Mouse (Mus musculus) embryo, embryonic 10.5 days (tissue): ENCODE measurements around the gene Gm20379.
A peak's percentile ranks its signal among the peaks of the same experiment; 100 is the strongest.

ENCODE experiments used
- DNase-seq: peaks from one replicate; pipeline ENCODE4 v3.0.0-alpha.2; 2015; ENCODE audit warnings: low spot score

The Gm20379 gene

GRCm38 (mm10) chr13:92305680-92306079 lies at the start of gene Gm20379:
Gm20379 (plus strand) TSS chr13:92305980.
- no peak for DNase-seq

- DNase-seq = no peak
Measured at GRCm38 (mm10) chr13:92261329-92261728, 44.5 kb upstream of the Gm20379 start.

- DNase-seq = no peak
Measured at GRCm38 (mm10) chr13:92263566-92263965, 42.2 kb upstream of the Gm20379 start.

DNA sequence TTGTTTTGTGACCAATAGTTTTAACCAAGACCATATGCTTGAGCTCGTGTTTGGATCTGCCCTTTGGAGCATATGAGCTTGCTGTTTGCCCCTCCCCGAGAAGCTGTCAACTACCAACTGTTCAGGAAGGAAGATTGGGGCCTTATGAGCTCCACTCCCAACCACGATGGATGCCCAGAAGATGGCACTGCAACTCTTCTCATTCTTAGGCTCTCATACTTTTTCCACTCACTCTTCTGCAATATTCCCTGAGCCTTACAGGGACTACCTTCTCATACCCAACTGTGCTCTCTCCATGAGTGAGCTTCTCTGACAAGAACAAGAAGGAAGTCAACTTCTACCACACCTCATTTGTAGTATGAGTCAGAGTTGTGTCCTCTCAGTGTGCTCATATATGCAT lies 38.7 kb upstream of the Gm20379 start:
- no peak for DNase-seq

GRCm38 (mm10) chr13:92274274-92275198 lies 31.2 kb upstream of the Gm20379 start:
- DNase-seq = no peak

GRCm38 (mm10) chr13:92275292-92275691 lies 30.5 kb upstream of the Gm20379 start:
- DNase-seq = no peak

GRCm38 (mm10) chr13:92277027-92277426 lies 28.8 kb upstream of the Gm20379 start:
- DNase-seq = no peak

GRCm38 (mm10) chr13:92291605-92292004 lies 14.2 kb upstream of the Gm20379 start:
- no peak for DNase-seq

GRCm38 (mm10) chr13:92293883-92294282 lies 11.9 kb upstream of the Gm20379 start:
- no peak for DNase-seq

DNA sequence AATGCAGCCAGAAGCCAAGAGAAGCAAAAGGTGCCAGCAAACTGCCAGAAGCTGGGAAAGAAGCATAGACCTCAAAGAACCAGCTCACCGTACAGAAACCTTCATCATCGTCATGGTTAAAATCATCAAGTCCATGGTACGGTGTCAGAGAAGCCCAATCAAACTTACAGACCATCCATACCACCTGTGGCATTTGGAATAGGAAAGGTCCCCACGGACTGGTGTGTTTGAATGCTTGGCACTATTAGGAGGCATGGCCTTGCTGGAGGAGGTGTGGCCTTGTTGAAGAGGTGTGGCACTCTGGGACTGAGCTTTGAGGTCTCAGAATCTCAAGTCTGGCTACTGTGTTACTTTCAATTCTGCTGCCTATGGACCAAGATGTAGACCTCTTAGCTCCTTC lies 9.3 kb upstream of the Gm20379 start:
- no peak for DNase-seq

GRCm38 (mm10) chr13:92297021-92297420 lies 8.8 kb upstream of the Gm20379 start:
- no peak for DNase-seq

- no peak for DNase-seq
Measured at GRCm38 (mm10) chr13:92299522-92299921, 6.3 kb upstream of the Gm20379 start.

DNA sequence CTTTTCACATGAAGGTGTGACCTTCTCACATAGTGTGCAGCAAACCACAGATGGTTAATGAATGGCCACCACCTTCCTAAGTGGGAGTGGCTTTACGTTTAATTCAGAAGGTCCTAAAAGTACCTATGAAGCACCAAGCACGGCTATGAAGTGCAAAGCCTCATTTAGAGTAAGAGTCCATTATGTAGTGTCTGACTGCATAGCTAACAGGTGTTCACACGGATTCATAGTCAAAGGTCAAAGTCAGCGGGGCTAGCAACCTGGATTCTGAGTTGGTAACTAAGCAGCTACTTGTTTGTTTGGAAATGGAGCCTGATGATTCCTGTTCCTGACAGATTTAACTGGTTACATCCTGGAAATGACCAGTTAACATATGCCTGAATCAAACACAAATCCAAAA lies 4.0 kb upstream of the Gm20379 start:
- DNase-seq = peak; percentile 10

DNA sequence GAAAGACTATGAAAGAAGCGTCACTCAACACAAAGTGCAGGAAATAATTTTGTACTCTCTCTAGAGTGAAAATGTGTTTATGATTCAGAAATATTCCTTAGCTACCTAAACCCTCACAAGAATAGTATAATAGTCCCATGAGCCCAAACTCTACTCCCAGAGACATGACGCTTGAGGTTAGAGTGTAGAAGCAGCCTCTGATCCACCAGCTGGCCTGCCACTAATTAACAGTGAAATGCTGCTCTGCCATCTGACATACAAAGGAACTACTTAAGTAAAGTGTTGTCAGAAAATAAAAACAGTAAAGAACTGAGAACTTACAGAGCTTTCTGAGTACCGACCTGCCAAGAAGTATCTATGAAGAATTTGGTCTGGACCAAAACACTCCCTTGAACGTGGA lies 3.3 kb upstream of the Gm20379 start:
- no peak for DNase-seq

DNA sequence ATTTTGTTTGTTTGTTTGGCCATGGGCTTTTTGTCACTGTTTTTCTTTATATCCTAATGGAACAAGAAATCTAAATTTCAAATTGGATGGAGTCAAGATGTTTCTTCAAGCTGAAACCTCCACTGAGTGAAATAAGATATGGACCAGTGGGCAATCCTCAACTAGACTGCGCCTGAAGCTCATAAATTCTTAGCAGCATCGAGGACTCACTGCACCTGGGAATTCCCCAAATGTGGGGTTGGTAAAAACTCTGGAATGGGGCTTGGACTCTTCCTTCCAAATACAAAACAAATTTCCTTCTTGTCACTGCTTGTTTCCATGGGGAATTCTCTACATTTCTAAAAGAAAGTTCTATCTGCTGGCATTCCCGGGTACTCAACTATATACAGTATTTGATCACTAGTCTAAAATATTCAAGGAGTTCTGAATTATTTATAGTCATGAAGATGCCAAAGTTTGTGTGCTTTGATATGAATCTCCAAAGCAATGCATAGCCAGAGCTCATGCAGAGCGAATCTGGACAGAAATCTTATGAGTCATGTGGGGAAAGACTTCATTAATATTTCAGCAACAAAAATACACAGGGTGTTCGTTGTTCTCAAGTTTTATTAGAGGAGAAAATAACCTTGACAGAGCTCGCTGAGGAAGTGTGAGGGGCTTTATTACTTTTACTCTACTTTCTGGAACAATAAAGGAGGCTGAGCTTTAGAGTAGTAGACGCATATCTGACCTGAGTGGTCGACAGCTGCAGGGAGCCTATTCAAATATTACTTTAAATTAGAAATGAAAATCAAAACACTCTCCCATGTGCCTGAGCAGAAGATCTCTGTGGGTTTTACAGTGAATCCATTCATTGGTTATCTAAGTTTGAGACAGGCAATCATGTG lies 2.5 kb upstream of the Gm20379 start:
- no peak for DNase-seq

GRCm38 (mm10) chr13:92304291-92304690 lies 1.5 kb upstream of the Gm20379 start:
- no peak for DNase-seq

- DNase-seq = no peak
Measured at GRCm38 (mm10) chr13:92314613-92315012, 8.8 kb downstream of the Gm20379 start.

DNA sequence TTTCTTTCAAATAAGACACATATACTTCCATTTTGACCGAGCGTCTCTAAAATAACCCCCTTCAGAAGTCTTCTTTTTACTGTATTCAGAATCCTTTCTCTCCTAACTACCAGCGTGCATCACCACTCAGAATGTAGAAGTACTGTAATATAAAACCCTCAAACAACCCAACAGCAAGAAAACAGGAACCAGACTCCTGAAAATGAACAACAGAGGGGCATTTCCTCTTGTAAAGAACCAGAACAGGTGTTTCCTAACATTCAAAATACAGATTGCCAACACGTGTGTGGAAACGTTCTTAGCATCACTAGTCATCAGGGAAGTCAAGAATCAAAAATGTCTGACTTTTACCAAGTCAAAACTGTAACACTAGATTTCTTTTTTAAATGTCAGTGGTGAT lies 15.0 kb downstream of the Gm20379 start:
- no peak for DNase-seq

GRCm38 (mm10) chr13:92326030-92326429 lies 20.2 kb downstream of the Gm20379 start:
- no peak for DNase-seq

DNA sequence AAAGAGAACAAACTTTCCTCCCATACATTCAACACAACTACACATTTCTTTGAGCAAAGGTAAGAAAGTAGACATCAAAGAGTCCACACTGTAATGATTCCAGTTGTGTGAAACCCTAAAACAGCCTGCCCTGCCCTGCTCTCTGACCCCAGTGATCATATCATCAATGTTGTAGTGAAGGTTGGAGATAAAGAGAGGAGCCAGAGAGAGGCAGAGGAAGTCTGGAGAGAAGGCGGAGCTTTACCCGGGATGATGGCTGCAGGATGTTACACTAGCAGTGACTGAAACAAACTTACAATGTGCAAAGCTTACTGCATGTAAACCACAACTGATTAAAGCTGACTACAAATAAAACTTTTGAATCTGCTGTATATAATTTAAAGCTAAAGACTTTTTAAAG lies 22.2 kb downstream of the Gm20379 start:
- no peak for DNase-seq

GRCm38 (mm10) chr13:92330621-92331020 lies 24.8 kb downstream of the Gm20379 start:
- DNase-seq = no peak

- DNase-seq = no peak
Measured at GRCm38 (mm10) chr13:92332103-92332879, 26.5 kb downstream of the Gm20379 start.
